Mouse (Mus musculus) liver, embryonic 11.5 days (tissue): ENCODE results near the gene Fbxo34. TPM values are rescaled to one million over a fixed set of nuclear protein-coding genes. Genes with fewer than 3 reads are reported as not detected.

Experiments used
- ATAC-seq: fragments of 200-750 bp; cut with Nextera tagmentation; replicated peaks from 2 replicates; pipeline ENCODE4 v1.8.0; 2017; ENCODE audit warnings: moderate number of reproducible peaks, mild to moderate bottlenecking, moderate TSS enrichment, moderate library complexity; ENCODE audit not compliant: low FRiP score
- DNase-seq: peaks from one replicate; pipeline ENCODE4 v3.0.0-alpha.2; 2017; ENCODE audit warnings: low spot score
- H3K27ac ChIP-seq: fragments of 300-500 bp; sonication (generic); 2 replicates; pipeline ENCODE4 v1.5.1; 2014; ENCODE audit warnings: mild to moderate bottlenecking, low read depth, low read length, control low read depth
- H3K27me3 ChIP-seq: fragments of 300-500 bp; sonication (generic); replicated peaks from 2 replicates; pipeline ENCODE4 v1.6.1; 2014; ENCODE audit warnings: low read length, mixed read lengths; ENCODE audit not compliant: control insufficient read depth, insufficient read depth
- H3K36me3 ChIP-seq: fragments of 300-500 bp; sonication (generic); 2 replicates; pipeline ENCODE4 v1.6.1; 2014; ENCODE audit warnings: mild to moderate bottlenecking, low read length, moderate library complexity, mixed read lengths; ENCODE audit not compliant: control insufficient read depth, insufficient read depth
- H3K4me1 ChIP-seq: fragments of 300-500 bp; sonication (generic); replicated peaks from 2 replicates; pipeline ENCODE4 v1.6.1; 2014; ENCODE audit warnings: low read length, mixed read lengths; ENCODE audit not compliant: control insufficient read depth, insufficient read depth
- H3K4me2 ChIP-seq: fragments of 300-500 bp; sonication (generic); 2 replicates; pipeline ENCODE4 v1.6.1; 2014; ENCODE audit warnings: mild to moderate bottlenecking, control low read depth, moderate library complexity
- H3K4me3 ChIP-seq: fragments of 300-500 bp; sonication (generic); 2 replicates; pipeline ENCODE4 v1.5.1; 2014; ENCODE audit warnings: low read depth, low read length, control low read depth
- H3K9ac ChIP-seq: fragments of 300-500 bp; sonication (generic); 2 replicates; pipeline ENCODE4 v1.6.1; 2014; ENCODE audit warnings: low read depth, low read length, control low read depth
- H3K9me3 ChIP-seq: fragments of 300-500 bp; sonication (generic); 2 replicates; pipeline ENCODE4 v1.6.1; 2016; ENCODE audit warnings: low read length, inconsistent platforms, mixed read lengths; ENCODE audit not compliant: control insufficient read depth
- WGBS: fragments of 180-500 bp; shearing (Covaris S2); extraction: QIAGEN DNeasy Blood & Tissue Kit; methylation state at CpG from one replicate; pipeline ENCODE4 v1.1.7; 2014; 5-methylcytosine and 5-hydroxymethylcytosine counted together
- polyA plus RNA-seq: library from polyadenylated mRNA; unstranded; fragments of >200 nt; fragmentation: Nextera tagmentation; extraction: Ambion mirVana; gene quantifications from 2 replicates; pipeline ENCODE4 v1.2.1, GENCODE M21; 2014

Gene Fbxo34
- polyA plus RNA-seq, 1 experiment from 2014 or later: 27.8 TPM

GRCm38 (mm10) chr14:47421606-47422005 is 28.6 kb upstream of the Fbxo34 start:
- H3K9ac ChIP-seq: no peak overlapping the region
- DNase-seq: no peak

GRCm38 (mm10) chr14:47422466-47422865 is 27.8 kb upstream of the Fbxo34 start:
- no peak for ATAC-seq
- Histone ChIP-seq H3K9ac (no peak overlapping the region), H3K36me3 (no peaks in the 10 kb centered on the region), H3K4me3 (no peak overlapping the region), H3K4me2 (no peak overlapping the region), H3K27ac (no peak overlapping the region), H3K9me3 (no peaks in the 10 kb centered on the region), H3K27me3 (no peaks in the 10 kb centered on the region), H3K4me1 (peaks cover 5% of the 10 kb centered on the region)
- whole genome bisulfite sequencing: 71% methylated on average over 4 of the region's 4 CpGs
- no peak for DNase-seq

More at GRCm38 (mm10) chr14:47421606-47422005, 28.6 kb upstream of the Fbxo34 start:
- Histone ChIP-seq H3K36me3 (no peaks in the 10 kb centered on the region), H3K9me3 (no peaks in the 10 kb centered on the region), H3K4me2 (no peak overlapping the region), H3K4me3 (no peak overlapping the region), H3K4me1 (peaks cover 13% of the 10 kb centered on the region), H3K27me3 (no peaks in the 10 kb centered on the region), H3K27ac (no peak overlapping the region)
- no peak for ATAC-seq
- 49% methylated on average over 2 of the region's 2 CpGs for WGBS

- Histone ChIP-seq H3K4me2 (no peak overlapping the region), H3K27ac (no peak overlapping the region), H3K27me3 (no peaks in the 10 kb centered on the region), H3K4me1 (no peaks in the 10 kb centered on the region), H3K9ac (no peak overlapping the region), H3K36me3 (no peaks in the 10 kb centered on the region), H3K4me3 (no peak overlapping the region), H3K9me3 (no peaks in the 10 kb centered on the region)
- DNase-seq (no peak), ATAC-seq (no peak)
Observed at GRCm38 (mm10) chr14:47432987-47433386, 17.2 kb upstream of the Fbxo34 start.

GRCm38 (mm10) chr14:47438947-47439346 is 11.3 kb upstream of the Fbxo34 start:
- H3K27me3 ChIP-seq: no peaks in the 10 kb centered on the region

GRCm38 (mm10) chr14:47444907-47445306 is 5.3 kb upstream of the Fbxo34 start:
- H3K4me1 ChIP-seq: no peaks in the 10 kb centered on the region; the same call in 1 of the 2 replicates
- H3K9me3 ChIP-seq: no peaks in the 10 kb centered on the region
- DNase-seq (no peak), ATAC-seq (no peak)
- WGBS: 60% methylated on average over 2 of the region's 2 CpGs
- no peaks in the 10 kb centered on the region for H3K36me3 ChIP-seq
- no peak overlapping the region for H3K4me3 ChIP-seq
- H3K27me3 ChIP-seq: no peaks in the 10 kb centered on the region
- no peak overlapping the region for H3K4me2 ChIP-seq
- H3K27ac ChIP-seq: no peak overlapping the region
- no peak overlapping the region for H3K9ac ChIP-seq

More at GRCm38 (mm10) chr14:47438947-47439346, 11.3 kb upstream of the Fbxo34 start:
- no peak overlapping the region for H3K9ac ChIP-seq
- ATAC-seq (no peak), DNase-seq (no peak)
- H3K4me2 ChIP-seq: no peak overlapping the region
- no peaks in the 10 kb centered on the region for H3K4me1 ChIP-seq
- WGBS: 77% methylated on average over 3 of the region's 3 CpGs
- H3K36me3 ChIP-seq: no peaks in the 10 kb centered on the region
- no peak overlapping the region for H3K27ac ChIP-seq
- no peak overlapping the region for H3K4me3 ChIP-seq
- no peaks in the 10 kb centered on the region for H3K9me3 ChIP-seq

- H3K4me1 ChIP-seq: no peaks in the 10 kb centered on the region; the same call in 1 of the 2 replicates
- H3K27me3 ChIP-seq: no peaks in the 10 kb centered on the region
- DNase-seq (no peak), ATAC-seq (no peak)
- WGBS: 64% methylated on average over 9 of the region's 9 CpGs
- no peak overlapping the region for H3K4me2 ChIP-seq
- H3K9ac ChIP-seq: no peak overlapping the region
- no peaks in the 10 kb centered on the region for H3K9me3 ChIP-seq
- no peak overlapping the region for H3K27ac ChIP-seq
- no peak overlapping the region for H3K4me3 ChIP-seq
- no peaks in the 10 kb centered on the region for H3K36me3 ChIP-seq
Observed at GRCm38 (mm10) chr14:47445331-47446095, 4.7 kb upstream of the Fbxo34 start.

- Histone ChIP-seq H3K4me2 (no peak overlapping the region), H3K4me1 (no peaks in the 10 kb centered on the region), H3K27me3 (no peaks in the 10 kb centered on the region), H3K9me3 (no peaks in the 10 kb centered on the region), H3K9ac (no peak overlapping the region), H3K36me3 (no peaks in the 10 kb centered on the region), H3K4me3 (no peak overlapping the region), H3K27ac (no peak overlapping the region)
- ATAC-seq (no peak), DNase-seq (no peak)
- 71% methylated on average over 4 of the region's 4 CpGs for WGBS
Observed at GRCm38 (mm10) chr14:47459556-47459955, 9.3 kb downstream of the Fbxo34 start.

GRCm38 (mm10) chr14:47461997-47462396 is 11.8 kb downstream of the Fbxo34 start:
- Histone ChIP-seq H3K4me2 (no peak overlapping the region), H3K36me3 (no peaks in the 10 kb centered on the region), H3K9ac (no peak overlapping the region), H3K27me3 (no peaks in the 10 kb centered on the region), H3K4me3 (no peak overlapping the region), H3K4me1 (no peaks in the 10 kb centered on the region), H3K9me3 (no peaks in the 10 kb centered on the region), H3K27ac (no peak overlapping the region)
- DNase-seq (no peak), ATAC-seq (no peak)
- WGBS: 54% methylated on average over 8 of the region's 8 CpGs

GRCm38 (mm10) chr14:47462453-47462852 is 12.2 kb downstream of the Fbxo34 start:
- no peak overlapping the region for H3K4me2 ChIP-seq
- ATAC-seq (no peak), DNase-seq (no peak)
- H3K9me3 ChIP-seq: no peaks in the 10 kb centered on the region
- no peak overlapping the region for H3K27ac ChIP-seq
- WGBS: 67% methylated on average over 4 of the region's 4 CpGs
- H3K36me3 ChIP-seq: no peaks in the 10 kb centered on the region
- no peaks in the 10 kb centered on the region for H3K27me3 ChIP-seq
- H3K9ac ChIP-seq: no peak overlapping the region
- H3K4me1 ChIP-seq: no peaks in the 10 kb centered on the region
- H3K4me3 ChIP-seq: no peak overlapping the region
